Mouse (Mus musculus) kidney, adult 2 months (tissue): ENCODE data around the gene Spns2. TPM values are rescaled to one million over a fixed set of nuclear protein-coding genes. Genes with fewer than 3 reads are reported as not detected.
"Not testable (repeated sequence)": the region's sequence is repeated elsewhere in the genome, so short reads cannot be mapped to it uniquely, and the experiment has no call there.

Experiments
- DNase-seq: peaks from one replicate; pipeline ENCODE4 v3.0.0; 2021
- H3K27ac ChIP-seq: fragments of 200-500 bp; 2 replicates; pipeline ENCODE4 v1.5.1; 2012; ENCODE audit warnings: low read depth, low read length, control low read depth, inconsistent platforms; ENCODE audit not compliant: insufficient read depth
- H3K27me3 ChIP-seq: fragments of 200-500 bp; replicated peaks from 2 replicates; pipeline ENCODE4 v1.6.1; 2012; ENCODE audit warnings: mild to moderate bottlenecking, moderate library complexity, low read length, inconsistent platforms; ENCODE audit not compliant: control insufficient read depth, insufficient read depth
- H3K36me3 ChIP-seq: fragments of 200-500 bp; 2 replicates; pipeline ENCODE4 v1.6.1; 2012; ENCODE audit warnings: mild to moderate bottlenecking, moderate library complexity, low read length, inconsistent platforms; ENCODE audit not compliant: control insufficient read depth, insufficient read depth
- H3K4me1 ChIP-seq: fragments of 200-500 bp; 2 replicates; pipeline ENCODE4 v1.6.1; 2011; ENCODE audit warnings: low read length; ENCODE audit not compliant: control insufficient read depth, insufficient read depth
- H3K4me3 ChIP-seq: fragments of 200-500 bp; 2 replicates; pipeline ENCODE4 v1.5.1; 2011; ENCODE audit warnings: mild to moderate bottlenecking, low read depth, low read length, control low read depth; ENCODE audit not compliant: insufficient read depth
- CTCF ChIP-seq: fragments of 200-500 bp; conservative IDR thresholded peaks from 2 replicates; pipeline ENCODE4 v1.5.1; 2011; ENCODE audit warnings: low read depth, mild to moderate bottlenecking, control low read depth, low read length, moderate library complexity, mixed read lengths; ENCODE audit not compliant: insufficient read depth, insufficient read length
- POLR2A ChIP-seq: fragments of 200-500 bp; IDR thresholded peaks from one replicate; pipeline ENCODE4 v1.6.1; 2011; ENCODE audit warnings: low read depth, low read length, control low read depth
- WGBS: fragments of 180-500 bp; shearing (Covaris S2); methylation state at CpG from one replicate; pipeline ENCODE4 v1.1.7; 2018; 5-methylcytosine and 5-hydroxymethylcytosine counted together
- polyA plus RNA-seq: library from polyadenylated mRNA; depleted of rRNA; stranded (reverse); fragments of >200 nt; gene quantifications from 2 replicates; pipeline ENCODE4 v1.2.3, GENCODE M21; 2012

The Spns2 gene
- polyA plus RNA-seq, 1 experiment: 102 TPM

DNA sequence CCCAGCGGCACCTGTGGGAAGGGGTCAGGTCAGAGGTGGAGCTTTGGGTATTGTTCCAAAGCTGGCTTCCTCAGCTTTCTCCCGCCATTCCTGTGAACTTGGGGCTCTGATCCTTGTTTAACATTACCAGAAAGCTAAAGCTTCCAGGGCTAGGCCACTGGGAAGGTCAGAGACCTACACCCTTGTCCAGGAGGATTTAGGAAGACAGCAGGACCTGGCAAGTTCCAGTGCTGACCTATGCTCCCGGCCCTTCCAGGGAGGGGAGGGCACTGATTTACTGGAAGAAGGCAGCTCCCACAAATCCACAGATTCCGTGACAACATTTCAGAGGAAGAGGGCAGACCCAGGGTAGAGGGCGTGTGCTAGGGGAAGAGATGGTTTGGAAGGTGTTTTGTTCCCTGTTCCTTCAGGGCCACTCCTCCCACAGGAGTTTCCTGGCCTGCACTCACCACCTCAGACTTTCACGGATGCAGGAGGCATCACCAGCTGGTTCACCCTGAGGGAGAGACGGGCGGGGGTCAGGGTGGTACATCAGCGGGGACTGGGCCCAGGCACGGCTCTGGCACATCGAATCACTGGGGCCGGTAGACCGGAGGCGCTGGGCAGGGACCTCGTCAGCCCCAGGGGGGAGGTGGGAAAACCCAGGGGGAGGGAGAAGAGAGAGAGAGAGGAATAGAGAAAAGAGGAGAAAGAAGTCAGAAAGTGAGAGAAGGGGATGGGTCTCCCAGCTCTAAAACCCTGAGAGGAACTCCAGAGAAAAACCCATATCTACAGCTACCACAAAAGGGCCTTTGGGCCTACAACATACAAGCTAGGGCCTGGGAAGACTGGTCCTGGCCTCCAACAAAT lies 36.4 kb downstream of the Spns2 start:
- H3K36me3 ChIP-seq: no peaks in the 10 kb centered on the region; the same call in 1 of the 2 replicates
- peak; percentile 43 for DNase-seq
- no peaks in the 10 kb centered on the region for H3K4me1 ChIP-seq
- H3K4me3 ChIP-seq: no peak overlapping the region
- no peaks in the 10 kb centered on the region for H3K27me3 ChIP-seq
- TF ChIP-seq POLR2A: no peak
- TF ChIP-seq CTCF: no peak
- no peak overlapping the region for H3K27ac ChIP-seq
- WGBS: 52% methylated on average over 15 of the region's 15 CpGs

DNA sequence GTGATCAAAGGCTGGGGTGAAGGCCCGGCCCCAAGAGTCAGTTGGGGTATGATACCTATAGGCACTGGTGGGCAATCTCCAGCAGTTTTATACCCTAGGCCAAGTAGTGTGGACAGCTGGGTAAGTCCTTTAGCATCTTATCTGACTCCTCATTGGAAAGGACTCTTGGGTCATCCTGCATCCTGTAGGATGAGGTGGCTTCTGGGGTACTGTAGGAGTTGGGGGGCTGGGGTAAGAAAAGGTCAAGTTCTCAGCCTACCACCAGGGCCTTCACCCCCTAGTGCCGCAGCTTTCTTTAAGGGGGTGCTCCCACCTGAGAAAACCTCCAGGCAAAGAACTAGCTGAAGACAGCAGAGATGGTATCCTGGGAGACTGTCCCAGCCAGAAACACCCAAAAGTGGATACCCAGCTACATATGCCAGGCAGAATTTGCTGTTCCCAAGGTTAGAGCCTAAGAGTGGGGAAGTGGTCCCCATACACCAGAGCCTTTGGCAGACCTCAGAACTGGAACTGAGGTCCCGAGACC lies 37.5 kb downstream of the Spns2 start:
- no peak overlapping the region for H3K4me3 ChIP-seq
- no peaks in the 10 kb centered on the region for H3K27me3 ChIP-seq
- H3K4me1 ChIP-seq: no peaks in the 10 kb centered on the region
- no peak overlapping the region for H3K27ac ChIP-seq
- no peak for DNase-seq
- TF ChIP-seq POLR2A: no peak
- no peak for TF ChIP-seq CTCF
- H3K36me3 ChIP-seq: no peaks in the 10 kb centered on the region; the same call in 1 of the 2 replicates
- WGBS: 92% methylated on average over 3 of the region's 3 CpGs

DNA sequence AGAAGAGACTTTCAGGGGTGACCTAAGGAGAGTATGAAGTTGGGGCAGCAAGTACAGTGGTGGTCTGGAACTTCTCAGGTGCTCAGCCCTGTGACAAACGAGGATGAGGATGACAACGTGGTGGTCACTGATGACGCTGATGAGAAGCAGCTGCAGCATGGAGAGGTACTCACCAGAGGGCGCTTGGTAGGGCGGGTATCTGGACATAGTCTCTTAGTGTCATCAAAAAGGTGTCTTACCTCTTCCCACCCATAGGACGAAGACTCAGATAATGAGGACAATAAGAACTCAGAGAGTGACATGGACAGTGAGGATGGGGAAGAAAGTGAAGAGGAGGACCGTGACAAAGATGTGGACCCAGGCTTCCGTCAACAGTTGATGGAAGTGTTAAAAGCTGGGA lies 42.2 kb downstream of the Spns2 start:
- TF ChIP-seq CTCF: 0 out of 2 replicates have a peak, but pooled peaks have one; percentile 14
- TF ChIP-seq POLR2A: no peak
- Histone ChIP-seq H3K4me1 (0 out of 2 replicates have a peak, but pooled peaks cover under 1% of the 10 kb centered on the region), H3K27ac (no peak overlapping the region), H3K36me3 (no peaks in the 10 kb centered on the region; the same call in 1 of the 2 replicates), H3K27me3 (no peaks in the 10 kb centered on the region), H3K4me3 (no peak overlapping the region)
- no peak for DNase-seq
- 84% methylated on average over 8 of the region's 8 CpGs for WGBS

DNA sequence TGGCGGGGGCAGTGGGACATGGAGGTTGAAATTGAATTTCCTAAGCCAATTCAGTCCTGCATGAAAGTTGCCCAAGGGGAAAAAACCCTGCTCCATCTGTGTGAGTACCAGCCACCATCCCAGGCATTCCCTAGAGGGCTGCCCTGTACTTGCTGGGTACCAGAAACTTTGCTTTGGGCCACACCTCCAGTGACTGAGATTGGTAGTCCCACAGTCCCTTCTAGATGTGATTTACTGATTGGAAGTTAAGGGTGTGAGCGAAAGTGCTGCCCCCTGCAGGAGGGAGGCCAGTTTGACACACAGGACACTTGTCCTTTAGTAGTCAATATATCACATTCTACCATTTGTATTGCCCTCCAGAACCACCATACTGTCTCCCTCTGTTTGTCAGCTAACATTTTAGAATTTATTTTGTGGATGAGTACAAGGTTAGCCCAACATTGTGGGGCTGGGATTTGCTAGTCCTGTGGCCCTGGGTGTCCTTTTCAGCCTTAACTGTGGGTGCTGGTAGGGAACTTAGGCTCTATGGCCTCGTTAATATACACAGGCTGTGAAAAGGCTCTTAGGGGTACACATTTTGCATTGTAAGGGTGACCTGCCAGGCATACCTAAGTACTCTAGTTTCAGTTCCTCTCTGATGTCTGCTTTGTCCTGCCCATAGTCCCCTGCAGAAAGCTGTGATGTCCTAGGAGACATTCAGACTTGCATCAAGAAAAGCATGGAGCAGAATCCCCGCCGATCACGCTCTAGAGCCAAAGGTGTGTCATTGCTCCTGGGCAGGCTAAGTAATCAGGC lies 43.2 kb downstream of the Spns2 start:
- peaks cover 9% of the 10 kb centered on the region; the same call in 1 of the 2 replicates for H3K4me1 ChIP-seq
- no peak overlapping the region for H3K4me3 ChIP-seq
- H3K36me3 ChIP-seq: no peaks in the 10 kb centered on the region; the same call in 1 of the 2 replicates
- WGBS: 89% methylated on average over 6 of the region's 6 CpGs
- H3K27me3 ChIP-seq: no peaks in the 10 kb centered on the region
- TF ChIP-seq CTCF: peak; percentile 83
- TF ChIP-seq POLR2A: no peak
- DNase-seq: peak; percentile 59
- no peak overlapping the region for H3K27ac ChIP-seq

DNA sequence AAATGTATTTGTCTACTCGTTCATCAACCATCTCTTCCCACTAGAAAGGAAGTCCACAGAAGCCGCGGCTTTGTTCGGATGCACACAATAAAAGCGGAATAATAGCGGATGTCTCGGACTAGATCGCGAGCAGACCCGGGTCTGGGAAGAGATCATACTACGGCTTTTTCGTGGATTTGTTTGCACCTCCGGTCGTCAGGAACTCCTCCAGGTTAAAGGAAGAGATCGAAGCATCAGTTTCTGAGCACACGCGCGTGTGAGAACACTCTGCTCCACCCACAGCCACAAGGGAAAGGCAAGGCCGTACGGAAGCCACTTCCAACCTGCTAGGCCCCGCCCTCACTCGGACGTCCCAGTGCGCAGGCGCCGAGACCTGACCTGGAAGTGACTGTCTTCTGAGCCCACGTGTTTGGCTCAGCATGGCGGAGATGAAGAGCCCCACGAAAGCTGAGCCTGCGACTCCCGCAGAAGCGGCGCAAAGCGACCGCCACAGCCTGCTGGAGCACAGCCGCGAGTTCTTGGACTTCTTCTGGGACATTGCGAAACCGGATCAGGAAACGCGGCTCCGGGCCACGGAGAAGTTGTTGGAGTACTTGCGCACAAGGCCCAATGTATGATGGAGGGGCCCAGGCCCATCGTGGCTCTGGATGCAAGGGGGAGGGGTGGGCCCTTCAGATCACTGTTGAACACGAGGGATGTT lies 48.6 kb downstream of the Spns2 start, which contains the start of gene Mybbp1a:
Gene Mybbp1a (plus strand): TSS at position 391 of the 700 bp plus-strand sequence.
- peak; percentile 99 for DNase-seq
- Histone ChIP-seq H3K27me3 (no peaks in the 10 kb centered on the region), H3K36me3 (no peaks in the 10 kb centered on the region), H3K4me3 (peak within 1 kb of the TSS; percentile 84), H3K27ac (peak within 1 kb of the TSS; percentile 63), H3K4me1 (peaks cover 19% of the 10 kb centered on the region)
- TF ChIP-seq POLR2A (peak; percentile 91), CTCF (no peak)
- WGBS: under 1% methylated on average over 46 of the region's 46 CpGs

DNA sequence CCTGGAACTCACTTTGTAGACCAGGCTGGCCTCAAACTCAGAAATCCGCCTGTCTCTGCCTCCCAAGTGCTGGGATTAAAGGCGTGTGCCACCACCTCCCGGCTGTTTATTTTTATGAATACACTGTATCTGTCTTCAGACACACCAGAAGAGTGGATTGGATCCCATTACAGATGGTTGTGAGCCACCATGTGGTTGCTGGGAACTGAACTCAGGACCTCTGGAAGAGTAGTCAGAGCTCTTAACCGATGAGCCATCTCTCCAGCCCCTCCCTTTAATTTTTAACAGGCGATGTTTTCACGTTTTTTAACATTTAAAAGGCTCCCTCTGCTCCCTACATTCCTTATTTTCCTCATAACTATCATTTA lies 49.1 kb downstream of the Spns2 start:
- not testable (repeated sequence) for H3K27me3 ChIP-seq
- 35% methylated on average over 6 of the region's 6 CpGs for WGBS

DNA sequence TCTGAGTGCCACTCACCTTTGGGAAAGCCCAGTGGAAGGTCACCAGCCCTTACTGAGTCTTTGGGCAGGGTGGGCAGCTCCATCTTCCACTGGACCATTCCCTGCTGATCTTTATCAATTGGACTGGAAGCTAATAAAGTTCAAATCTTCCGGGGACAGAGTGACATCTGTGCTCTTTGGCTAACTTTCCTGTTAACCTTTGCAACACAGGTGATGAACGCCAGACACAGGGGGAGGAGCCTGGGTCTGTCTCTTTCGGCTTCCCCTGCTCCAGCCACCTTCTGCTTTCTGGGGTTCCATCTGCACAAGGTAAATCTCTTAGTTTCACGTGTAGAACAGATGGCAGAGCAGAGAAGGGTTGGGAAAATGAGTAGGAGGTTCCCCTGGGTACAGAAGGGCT lies 51.3 kb downstream of the Spns2 start:
- Histone ChIP-seq H3K4me1 (peaks cover 30% of the 10 kb centered on the region), H3K27me3 (no peaks in the 10 kb centered on the region), H3K4me3 (no peak overlapping the region), H3K27ac (no peak overlapping the region), H3K36me3 (no peaks in the 10 kb centered on the region)
- WGBS: 49% methylated on average over 4 of the region's 4 CpGs
- no peak for DNase-seq
- TF ChIP-seq POLR2A (no peak), CTCF (no peak)

More for the DNA sequence above, 49.1 kb downstream of the Spns2 start:
- Histone ChIP-seq H3K27ac (peak overlapping the region; percentile 63; the same call in 1 of the 2 replicates), H3K4me3 (peak overlapping the region; percentile 84), H3K4me1 (peaks cover 22% of the 10 kb centered on the region)
- not testable (repeated sequence) for H3K36me3 ChIP-seq, DNase-seq
